In the genomic region with DNA sequence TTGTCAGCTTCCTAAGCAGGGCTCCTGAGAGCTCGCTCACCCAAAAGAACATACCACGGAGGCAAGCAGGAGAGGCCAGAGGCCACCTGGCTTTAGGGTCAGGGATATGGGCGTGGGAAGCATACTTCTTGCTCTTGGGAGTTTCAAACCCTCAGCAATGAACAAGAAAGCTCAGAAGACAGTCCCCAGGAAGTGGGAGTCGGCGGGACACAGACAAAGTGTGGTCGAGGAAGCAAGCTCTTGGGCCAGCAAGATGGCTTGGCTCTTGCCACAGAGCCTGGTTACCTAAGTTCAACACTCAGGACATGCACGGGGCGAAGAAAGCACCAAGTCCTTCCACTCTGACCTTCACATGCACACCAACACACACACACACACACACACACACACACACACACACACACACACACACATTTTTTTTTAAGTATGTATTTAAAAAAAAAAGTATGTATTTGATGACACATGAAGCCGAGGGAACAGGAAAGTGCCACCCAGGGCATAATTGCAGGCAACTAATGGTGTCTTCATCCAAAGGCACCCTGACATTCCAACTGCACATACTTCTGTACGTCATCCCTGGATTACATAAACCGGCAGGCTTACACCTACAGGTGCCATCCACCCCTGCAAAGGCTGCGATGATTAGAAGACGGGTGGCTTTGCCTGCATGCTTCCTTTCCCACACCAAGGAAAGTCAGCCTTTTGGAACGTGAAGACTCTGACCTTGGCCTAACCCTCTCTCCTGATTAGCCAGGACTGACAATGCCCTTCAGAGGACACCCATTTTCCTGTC, we compare ENCODE assay signal across 11 mouse cellular contexts. TPM values are rescaled to one million over a fixed set of nuclear protein-coding genes. Genes with fewer than 3 reads are reported as not detected.
DNase-seq lines count a peak whose midpoint lies in the region; ATAC-seq and TF ChIP-seq lines count a peak whose summit lies in the region.
"Had no signal": no experiment of that assay in that cellular context is flagged by ENCODE, and none has a peak within 500 bp of the region (broad histone marks: within the 10 kb centered on the region; RNA-seq: fewer than 3 reads in every experiment).

No protein-coding gene starts in this region.

- H3K4me2 ChIP-seq in heart, embryonic 12.5 days: peak overlapping the region; percentile 16; the same call in 1 of the 2 replicates
- H3K4me2 ChIP-seq in neural tube, embryonic 15.5 days: no peak overlapping the region

- WGBS in heart, embryonic 12.5 days: 63% methylated on average over 14 of the region's 14 CpGs
- 51% methylated on average over 14 of the region's 14 CpGs for WGBS in lung, adult 2 months
- 84% methylated on average over 14 of the region's 14 CpGs for WGBS in limb, embryonic 10.5 days
- 86% methylated on average over 14 of the region's 14 CpGs for WGBS in neural tube, embryonic 15.5 days

- ATAC-seq in heart, embryonic 12.5 days (ENCODE audit: insufficient number of reproducible peaks, low FRiP score): no peak
- no peak for ATAC-seq in neural tube, embryonic 15.5 days (ENCODE audit: low FRiP score)
- ATAC-seq in megakaryocyte-erythroid progenitor cell, adult 5-6 weeks (replicated peaks; ENCODE audit: low FRiP score, low TSS enrichment, poor library complexity, severe bottlenecking): no peak

- TF ChIP-seq CTCF in lung, adult 2 months (IDR thresholded peaks at IDR 0.05; ENCODE audit: insufficient read depth, low read length): no peak

- peak overlapping the region; percentile 80 for H3K27ac ChIP-seq in heart, embryonic 12.5 days (ENCODE audit: poor library complexity, severe bottlenecking)
- H3K27ac ChIP-seq in limb, embryonic 10.5 days: 0 out of 2 replicates have a peak overlapping the region, but pooled peaks have one; percentile 11
- H3K27ac ChIP-seq in neural tube, embryonic 15.5 days (replicated peaks): peak overlapping the region; percentile 37; the same call in 1 of the 2 replicates
- H3K27ac ChIP-seq: hindbrain, embryonic 10.5 days had no signal

- no peak overlapping the region; the same call in 1 of the 2 replicates for H3K9ac ChIP-seq in heart, embryonic 12.5 days
- no peak overlapping the region for H3K9ac ChIP-seq in neural tube, embryonic 15.5 days (replicated peaks)

- H3K9me3 ChIP-seq in heart, embryonic 12.5 days (replicated peaks): no peaks in the 10 kb centered on the region
- no peaks in the 10 kb centered on the region for H3K9me3 ChIP-seq in limb, embryonic 10.5 days (replicated peaks)
- no peaks in the 10 kb centered on the region for H3K9me3 ChIP-seq in neural tube, embryonic 15.5 days (replicated peaks)
- H3K9me3 ChIP-seq: hindbrain, embryonic 10.5 days had no signal

- 0 out of 2 replicates have a peak, but pooled peaks have one; percentile 5 for TF ChIP-seq POLR2A in lung, adult 2 months (IDR thresholded peaks at IDR 0.05; ENCODE audit: borderline replicate concordance, extremely low read depth, low read depth, low read length)

- no peaks in the 10 kb centered on the region for H3K36me3 ChIP-seq in heart, embryonic 12.5 days
- H3K36me3 ChIP-seq in limb, embryonic 10.5 days: no peaks in the 10 kb centered on the region
- no peaks in the 10 kb centered on the region for H3K36me3 ChIP-seq in neural tube, embryonic 15.5 days
- H3K36me3 ChIP-seq: hindbrain, embryonic 10.5 days had no signal

- no peak overlapping the region for H3K4me3 ChIP-seq in heart, embryonic 12.5 days
- no peak overlapping the region for H3K4me3 ChIP-seq in lung, adult 2 months (replicated peaks; ENCODE audit: extremely low read depth, low read depth, low read length)
- H3K4me3 ChIP-seq in limb, embryonic 10.5 days: no peak overlapping the region
- no peak overlapping the region for H3K4me3 ChIP-seq in neural tube, embryonic 15.5 days (replicated peaks)
- H3K4me3 ChIP-seq: hindbrain, embryonic 10.5 days had no signal

- no peaks in the 10 kb centered on the region for H3K27me3 ChIP-seq in heart, embryonic 12.5 days (replicated peaks)
- H3K27me3 ChIP-seq in limb, embryonic 10.5 days (ENCODE audit: low read depth, poor library complexity, severe bottlenecking): no peaks in the 10 kb centered on the region
- no peaks in the 10 kb centered on the region for H3K27me3 ChIP-seq in neural tube, embryonic 15.5 days (replicated peaks)

- DNase-seq in heart, adult 9 months (ENCODE audit: low spot score in 2 of 2): no peak
- DNase-seq in lung, adult 2 months: no peak
- DNase-seq in lung, postnatal 25 days (ENCODE audit: low spot score): no peak
- no peak for DNase-seq in limb, embryonic 10.5 days (ENCODE audit: low spot score)
- no peak for DNase-seq in layer of hippocampus, postnatal 25 days (ENCODE audit: extremely low spot score in 1 of 2, low spot score in 1 of 2)
- DNase-seq: cerebellum, adult 2 months; thymus, postnatal 36 days had no signal

- H3K4me1 ChIP-seq in heart, embryonic 12.5 days (replicated peaks): peaks cover 55% of the 10 kb centered on the region
- H3K4me1 ChIP-seq in lung, adult 2 months (ENCODE audit: control insufficient read depth, insufficient read depth, low read length): peaks cover 31% of the 10 kb centered on the region
- peaks cover 44% of the 10 kb centered on the region for H3K4me1 ChIP-seq in limb, embryonic 10.5 days
- peaks cover 6% of the 10 kb centered on the region for H3K4me1 ChIP-seq in neural tube, embryonic 15.5 days

RNA-seq across cellular contexts. Expression of a gene that starts 12.8 kb away (rescaled TPM):
- polyA plus RNA-seq in heart, embryonic 12.5 days (2016; fragmentation: Nextera tagmentation; extraction: Ambion mirVana): 53.4 and 56.6 TPM in 2 replicates
- polyA plus RNA-seq in lung, adult 2 months (2012; rRNA removed): 123 and 133 TPM in 2 replicates
- polyA plus RNA-seq in limb, embryonic 10.5 days (2016; fragmentation: Nextera tagmentation; extraction: Ambion mirVana): 40.1 and 47.8 TPM in 2 replicates
- polyA plus RNA-seq in neural tube, embryonic 15.5 days (2015; fragmentation: Nextera tagmentation; extraction: Ambion mirVana): 52.0 and 52.1 TPM in 2 replicates
- total RNA-seq in megakaryocyte-erythroid progenitor cell, adult 5-6 weeks (2014; fragmentation: Nextera tagmentation): 13.5 and 14.4 TPM in 2 replicates
- 6.7 and 10.6 TPM in 2 replicates for total RNA-seq in megakaryocyte-erythroid progenitor cell, adult 5-6 weeks (2017)
- 100 to 1,000 TPM; 216 to 234 TPM for total RNA-seq in layer of hippocampus, postnatal 25 days (2021)

Comparison
In these comparisons a context has a peak if more than half of its experiments do, and no peak if none do; other contexts are left out.
1. H3K27ac ChIP-seq: peak in every context shown above with its lines; median percentile 80 in heart, embryonic 12.5 days; 37 in neural tube, embryonic 15.5 days; 11 in limb, embryonic 10.5 days.